Mouse (Mus musculus) spleen, adult 2 months (tissue): ENCODE data around the gene Tenm4.

Experiments
- CTCF ChIP-seq: fragments of 200-500 bp; IDR thresholded peaks from 2 replicates; pipeline ENCODE4 v1.5.1; 2011; ENCODE audit warnings: mild to moderate bottlenecking, inconsistent platforms; ENCODE audit not compliant: insufficient read depth, insufficient read length, insufficient replicate concordance; ENCODE audit errors: extremely low read depth
- POLR2A ChIP-seq: fragments of 200-500 bp; IDR thresholded peaks from 2 replicates; pipeline ENCODE4 v1.6.1; 2011; ENCODE audit warnings: low read depth, low read length, inconsistent platforms

DNA sequence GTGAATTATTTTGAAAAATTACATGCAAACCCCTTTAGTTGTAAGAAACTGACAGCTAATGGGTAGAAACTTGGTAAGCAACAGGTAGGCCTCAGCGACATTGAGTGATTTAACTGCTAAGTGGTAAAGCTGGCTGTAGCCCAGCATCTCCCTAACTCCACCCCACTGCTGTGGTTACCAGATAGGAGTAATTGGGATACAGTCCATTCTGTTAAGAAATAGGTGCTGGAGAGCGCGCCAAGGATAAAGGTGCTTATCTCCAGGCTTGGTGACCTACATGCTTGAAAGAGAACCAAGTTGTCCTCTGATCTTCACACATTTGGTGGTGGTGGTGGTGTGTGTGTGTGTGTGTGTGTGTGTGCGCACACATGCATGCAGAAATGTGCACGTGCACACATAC is 788.1 kb downstream of the Tenm4 start:
- TF ChIP-seq CTCF: no peak
- TF ChIP-seq POLR2A: no peak
